Mouse (Mus musculus) skeletal muscle tissue, postnatal 0 days (tissue): ENCODE results near the gene Gna15. TPM values are rescaled to one million over a fixed set of nuclear protein-coding genes. Genes with fewer than 3 reads are reported as not detected.

Experiments
- microRNA-seq, 2 experiments: library from miRNA; unstranded; fragments of <30 nt; microRNA quantifications; one replicate each; pipeline ENCODE4; 2016
- polyA plus RNA-seq: library from polyadenylated mRNA; unstranded; fragments of >200 nt; fragmentation: Nextera tagmentation; extraction: Ambion mirVana; gene quantifications from 2 replicates; pipeline ENCODE4 v1.2.1, GENCODE M21; 2015

Gna15 gene
- polyA plus RNA-seq, result 1.3 and 2.6 TPM in 2 replicates

DNA sequence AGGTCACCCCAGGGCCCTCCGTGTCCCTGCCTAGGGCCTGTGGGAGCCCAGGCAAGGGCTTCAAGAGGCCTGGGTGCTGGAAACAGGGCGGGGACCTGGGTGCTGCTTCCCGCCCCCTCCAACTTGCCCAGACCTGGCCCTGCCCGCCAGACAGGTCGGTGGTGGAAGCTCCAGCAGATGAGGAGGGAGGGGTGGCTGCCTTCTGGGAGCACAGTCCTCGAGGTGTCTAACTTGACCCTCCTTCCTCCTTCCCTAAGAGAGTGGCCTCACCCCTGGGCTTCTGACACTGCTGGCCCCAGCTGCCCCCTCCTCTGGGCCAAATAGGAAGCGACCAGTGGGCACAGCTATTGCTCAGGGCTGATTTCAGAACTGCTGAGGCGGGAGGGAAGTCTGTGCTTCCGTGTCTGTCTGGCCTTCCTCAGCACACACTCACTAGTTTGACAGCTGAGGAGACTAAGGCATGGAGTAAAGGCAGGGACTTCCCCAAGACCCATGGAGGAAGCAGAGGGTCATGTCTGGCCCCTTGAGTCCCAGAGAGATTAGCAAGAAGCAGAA is at the start of gene Gna15:
Gene Gna15 (minus strand): TSS at position 175 of the 555 bp plus-strand sequence.

DNA sequence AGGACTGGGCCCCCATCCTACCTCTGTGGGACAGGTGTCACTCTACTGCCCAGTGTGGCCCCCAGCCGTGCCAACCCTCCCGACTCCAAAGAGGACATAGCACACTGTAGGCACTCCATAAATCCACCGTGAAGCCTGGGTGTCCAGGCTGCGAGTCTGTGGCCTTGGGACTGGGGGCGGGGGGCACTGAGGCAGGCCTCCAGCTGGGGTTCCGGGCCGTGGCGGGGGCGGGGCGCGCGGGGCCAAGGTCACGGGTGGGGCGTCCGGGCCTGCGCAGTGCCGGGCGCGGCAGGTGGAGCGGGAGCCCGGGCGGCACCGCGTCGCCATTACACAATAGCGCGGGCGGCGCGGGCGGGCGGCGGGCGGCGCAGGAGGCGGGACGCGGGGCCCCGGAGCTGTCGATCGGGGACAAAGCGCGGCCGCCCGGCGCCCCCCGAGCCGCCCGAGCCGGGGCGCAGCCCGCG is 35.2 kb upstream of the Gna15 start, which contains the start of gene Aes:
Gene Aes (plus strand): TSS at position 326 of the 464 bp plus-strand sequence.

GRCm38 (mm10) chr10:81545161-81545747 is 21.2 kb upstream of the Gna15 start, which contains the start of gene Gna11:
Gene Gna11, minus strand, starts transcription at chr10:81545190.

DNA sequence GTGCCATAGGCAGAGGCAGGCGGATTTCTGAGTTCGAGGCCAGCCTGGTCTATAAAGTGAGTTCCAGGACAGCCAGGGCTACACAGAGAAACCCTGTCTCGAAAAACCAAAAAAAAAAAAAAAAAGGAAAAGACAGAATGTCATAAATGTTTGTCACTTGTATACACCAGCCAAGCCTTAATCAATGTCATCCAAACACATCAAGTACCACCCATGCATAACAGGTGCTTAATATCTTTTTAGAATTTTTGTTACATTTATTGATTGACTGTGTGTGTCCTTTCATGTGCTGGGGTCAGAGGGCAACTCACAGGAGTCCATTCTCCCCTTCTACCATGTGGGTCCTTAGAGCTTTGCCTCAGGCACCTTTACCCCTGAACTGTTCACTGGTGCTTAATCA is 24.0 kb downstream of the Gna15 start, which contains the start of gene S1pr4:
Gene S1pr4 (minus strand): TSS at position 101 of the 400 bp plus-strand sequence.

GRCm38 (mm10) chr10:81496264-81496901 is 27.6 kb downstream of the Gna15 start, which contains the start of gene Ncln:
Gene Ncln, minus strand, starts transcription at chr10:81496392.

GRCm38 (mm10) chr10:81482533-81482889 is 41.5 kb downstream of the Gna15 start, which contains the start of gene Celf5:
Gene Celf5, minus strand, starts transcription at chr10:81482709.

GRCm38 (mm10) chr10:81455181-81455895 is 68.7 kb downstream of the Gna15 start, which contains the start of gene Nfic:
Gene Nfic, minus strand, starts transcription at chr10:81455635.

Small RNA genes lying within 50 kb of the gene (microRNA-seq; reads per million reads assigned to microRNA genes)
- 0 to 0.10 reads per million in 2 experiments for gene Gm25595

Other genes starting within 250 kb of the Gna15 start
- 0.47 and 0.58 TPM in 2 replicates for gene Tjp3, start 232.6 kb downstream of the Gna15 start, polyA plus RNA-seq
- gene Pip5k1c, start 231.3 kb downstream of the Gna15 start, polyA plus RNA-seq, result 15.1 and 16.0 TPM in 2 replicates
- gene Cactin, start 203.1 kb downstream of the Gna15 start, polyA plus RNA-seq, result 11.0 and 15.5 TPM in 2 replicates
- 7.3 and 7.8 TPM in 2 replicates for gene Tbxa2r, start 195.5 kb downstream of the Gna15 start, polyA plus RNA-seq
- gene Gipc3, start 181.0 kb downstream of the Gna15 start, polyA plus RNA-seq, result 0.11 and 0.13 TPM in 2 replicates
- gene Hmg20b, start 173.7 kb downstream of the Gna15 start, polyA plus RNA-seq, result 38.4 and 47.5 TPM in 2 replicates
- gene Mfsd12, start 166.7 kb downstream of the Gna15 start, polyA plus RNA-seq, result 5.9 and 8.0 TPM in 2 replicates
- gene 4930404N11Rik, start 158.4 kb downstream of the Gna15 start, polyA plus RNA-seq, result 0.27 and 0.37 TPM in 2 replicates
- 35.3 and 36.5 TPM in 2 replicates for gene Fzr1, start 145.7 kb downstream of the Gna15 start, polyA plus RNA-seq
- 70.2 and 72.8 TPM in 2 replicates for gene Dohh, start 139.8 kb downstream of the Gna15 start, polyA plus RNA-seq
- 1.2 and 1.4 TPM in 2 replicates for gene Gm48551, start 139.8 kb downstream of the Gna15 start, polyA plus RNA-seq
- gene Gm48552, start 135.2 kb downstream of the Gna15 start, polyA plus RNA-seq, result 0.24 TPM in 2 replicates
- 1.0 and 1.6 TPM in 2 replicates for gene Smim24, start 131.2 kb downstream of the Gna15 start, polyA plus RNA-seq
- gene Nfic, start 68.6 kb downstream of the Gna15 start, polyA plus RNA-seq, result 130 and 133 TPM in 2 replicates
- 0.09 TPM in 1 of 2 replicates, not detected in the other for gene Celf5, start 41.5 kb downstream of the Gna15 start, polyA plus RNA-seq
- 36.0 and 36.4 TPM in 2 replicates for gene Ncln, start 27.8 kb downstream of the Gna15 start, polyA plus RNA-seq
- 0.66 and 0.81 TPM in 2 replicates for gene S1pr4, start 24.1 kb downstream of the Gna15 start, polyA plus RNA-seq
- 44.8 and 48.0 TPM in 2 replicates for gene Gna11, start 21.0 kb upstream of the Gna15 start, polyA plus RNA-seq
- gene Aes, start 35.3 kb upstream of the Gna15 start, polyA plus RNA-seq, result 684 and 719 TPM in 2 replicates
- 7.1 and 9.1 TPM in 2 replicates for gene Tle2, start 50.3 kb upstream of the Gna15 start, polyA plus RNA-seq
- 7.7 and 8.7 TPM in 2 replicates for gene Tle6, start 76.8 kb upstream of the Gna15 start, polyA plus RNA-seq
- 0.55 and 0.58 TPM in 2 replicates for gene BC025920, start 82.0 kb upstream of the Gna15 start, polyA plus RNA-seq
- 12.5 and 14.1 TPM in 2 replicates for gene Sirt6, start 103.6 kb upstream of the Gna15 start, polyA plus RNA-seq
- gene Ankrd24, start 104.3 kb upstream of the Gna15 start, polyA plus RNA-seq, result 8.3 and 9.4 TPM in 2 replicates
- gene Gm10778, start 124.8 kb upstream of the Gna15 start, polyA plus RNA-seq, result 1.4 and 2.2 TPM in 2 replicates
- 6.3 and 7.0 TPM in 2 replicates for gene Zfp433, start 180.6 kb upstream of the Gna15 start, polyA plus RNA-seq
- gene Gm3055, start 246.9 kb upstream of the Gna15 start, polyA plus RNA-seq, result 1.9 and 3.5 TPM in 2 replicates